Mouse (Mus musculus): ENCODE measurements around the gene Odf3b.

DNA sequence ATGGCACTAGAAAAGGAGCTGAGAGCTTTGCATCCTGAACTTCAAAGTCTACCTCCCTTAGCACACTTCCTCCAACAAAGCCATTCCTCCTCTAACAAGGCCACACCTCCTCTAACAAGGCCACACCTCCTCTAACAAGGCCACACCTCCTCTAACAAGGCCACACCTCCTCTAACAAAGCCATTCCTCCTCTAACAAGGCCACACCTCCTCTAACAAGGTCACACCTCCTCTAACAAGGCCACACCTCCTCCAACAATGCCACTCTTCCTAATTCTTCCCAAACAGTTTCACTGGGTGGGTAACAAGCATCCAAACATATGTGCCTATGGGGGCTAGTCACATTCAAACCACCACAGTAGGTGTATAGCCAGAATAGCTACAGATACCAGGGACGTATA lies 23.4 kb upstream of the Odf3b start:
- TF ChIP-seq CTCF (IDR thresholded peaks at IDR 0.05; ENCODE audit: insufficient read depth, low read length) (no peak), POLR2A (IDR thresholded peaks at IDR 0.05; ENCODE audit: borderline replicate concordance, extremely low read depth, low read depth, low read length) (no peak)
